Mouse (Mus musculus) granulocyte monocyte progenitor cell, adult 5-6 weeks (primary cell): ENCODE measurements around the gene Hsd17b12. TPM values are rescaled to one million over a fixed set of nuclear protein-coding genes. Genes with fewer than 3 reads are reported as not detected.

Experiments used
- ATAC-seq: replicated peaks from 2 replicates; pipeline ENCODE4 v1.8.0; 2016; ENCODE audit warnings: mild to moderate bottlenecking, moderate TSS enrichment, inconsistent platforms; ENCODE audit not compliant: poor library complexity, severe bottlenecking
- total RNA-seq, 2 experiments: library from RNA; stranded (forward) in 1 of 2; stranded (reverse) in 1 of 2; fragments of 200-712, 200-1000 nt in 1 of 2; fragments of >200 nt in 1 of 2; fragmentation: Nextera tagmentation in 1 of 2; gene quantifications; 2 replicates each; pipeline ENCODE4 v1.2.3; 2014 to 2017

Hsd17b12 gene
- total RNA-seq, 2 experiments from 2014 or later, result 51.7 to 96.1 TPM

DNA sequence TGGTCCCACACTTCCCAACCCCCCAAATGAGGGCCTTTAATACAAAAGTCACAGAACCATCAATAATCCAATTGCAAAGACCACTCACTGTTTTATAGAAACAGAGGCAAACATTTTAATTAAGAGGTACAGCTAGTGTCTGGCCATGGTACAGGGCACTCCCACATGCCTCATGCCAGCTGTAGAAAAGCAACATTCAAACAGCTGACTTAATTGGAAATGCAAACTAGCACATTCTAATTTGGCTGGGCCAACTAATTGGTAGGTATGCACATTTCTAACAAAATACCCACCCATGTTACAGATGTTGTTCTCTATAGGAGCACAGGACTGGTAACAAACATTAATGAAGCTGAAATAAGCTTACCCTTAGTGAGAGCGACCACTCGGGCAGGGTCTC, 54.0 kb downstream of the Hsd17b12 start:
- no peak for ATAC-seq

DNA sequence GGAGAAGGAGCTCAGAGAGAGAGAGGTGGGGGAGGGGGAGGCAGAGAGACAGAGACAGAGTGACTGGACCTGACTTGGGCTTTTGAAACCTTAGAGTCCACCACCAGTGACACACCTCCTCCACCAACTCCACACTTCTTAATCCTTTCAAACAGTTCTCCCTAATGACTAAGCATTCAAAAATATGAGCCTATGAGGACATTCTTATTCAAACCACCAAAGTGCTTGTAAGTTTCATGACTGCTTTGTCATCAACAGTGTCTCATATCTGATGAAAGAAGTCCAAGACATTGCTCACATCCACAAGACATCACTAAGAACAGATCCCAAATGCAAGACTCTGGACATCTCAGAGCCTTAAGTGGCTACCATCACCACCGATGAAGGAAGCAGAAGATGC, 67.9 kb downstream of the Hsd17b12 start:
- no peak for ATAC-seq

DNA sequence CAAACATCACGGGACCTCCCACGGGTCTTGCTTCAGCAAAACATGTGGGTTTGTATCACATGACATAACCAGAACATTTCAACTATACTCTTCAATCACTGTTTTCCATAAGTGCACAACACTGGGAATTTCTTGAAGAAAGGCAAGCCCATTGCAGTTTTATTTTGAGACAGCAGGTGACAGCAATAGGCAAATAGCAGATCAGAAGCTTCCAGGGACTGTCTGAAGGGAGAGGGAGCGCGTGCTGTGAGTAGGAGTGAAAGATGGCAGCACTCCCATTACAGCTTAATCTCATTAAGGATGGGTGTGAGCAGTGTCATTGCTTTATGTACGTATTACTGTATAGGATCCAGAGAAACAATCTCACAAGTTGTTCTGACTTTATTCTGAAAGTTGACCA, 88.3 kb downstream of the Hsd17b12 start:
- no peak for ATAC-seq

DNA sequence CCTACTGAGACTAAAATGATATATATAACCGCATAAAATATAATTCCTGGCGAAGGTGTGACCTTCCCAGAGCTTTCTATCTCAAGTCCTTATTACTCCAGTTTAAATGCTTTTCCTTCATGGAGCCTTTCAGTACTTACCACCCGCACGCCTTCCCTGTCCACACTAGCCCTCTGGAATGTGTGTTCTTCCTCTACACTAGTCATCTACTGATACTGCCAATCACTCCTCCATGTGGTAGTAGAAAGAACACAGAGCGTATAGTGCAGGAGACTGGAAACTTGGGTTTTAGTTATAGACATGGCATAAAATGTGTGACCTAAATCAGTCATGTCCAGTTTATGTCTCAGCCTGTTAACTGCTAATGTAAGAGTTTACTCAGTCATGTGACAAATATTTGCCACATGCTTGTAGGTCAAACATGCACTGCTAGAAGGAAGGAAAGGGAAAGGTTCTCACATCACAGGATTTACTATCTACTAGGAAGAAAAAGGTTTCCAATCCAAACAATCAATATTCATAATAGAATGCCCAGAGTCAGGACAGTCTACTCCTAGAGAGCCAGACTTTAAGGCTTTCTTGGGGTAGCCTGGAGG, 91.1 kb downstream of the Hsd17b12 start:
- no peak for ATAC-seq

DNA sequence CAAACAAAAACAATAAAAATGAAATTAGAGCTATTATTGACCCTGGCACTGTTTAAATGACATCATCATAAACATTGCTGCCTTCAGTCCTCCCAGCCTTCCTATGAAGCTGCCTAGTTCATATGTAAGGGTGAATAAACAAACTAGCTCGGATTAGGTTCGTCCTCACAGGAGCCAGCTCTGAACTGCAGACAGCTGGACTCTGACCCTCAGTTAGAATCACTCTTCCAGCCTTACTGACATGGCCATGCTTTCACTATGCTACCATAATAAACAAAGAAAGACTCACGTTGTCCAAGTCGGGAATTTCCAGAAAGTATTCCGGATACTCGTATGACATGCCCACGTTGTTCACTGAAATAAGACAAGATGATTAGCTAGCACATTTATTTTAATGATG, 91.6 kb downstream of the Hsd17b12 start:
- ATAC-seq, result no peak

DNA sequence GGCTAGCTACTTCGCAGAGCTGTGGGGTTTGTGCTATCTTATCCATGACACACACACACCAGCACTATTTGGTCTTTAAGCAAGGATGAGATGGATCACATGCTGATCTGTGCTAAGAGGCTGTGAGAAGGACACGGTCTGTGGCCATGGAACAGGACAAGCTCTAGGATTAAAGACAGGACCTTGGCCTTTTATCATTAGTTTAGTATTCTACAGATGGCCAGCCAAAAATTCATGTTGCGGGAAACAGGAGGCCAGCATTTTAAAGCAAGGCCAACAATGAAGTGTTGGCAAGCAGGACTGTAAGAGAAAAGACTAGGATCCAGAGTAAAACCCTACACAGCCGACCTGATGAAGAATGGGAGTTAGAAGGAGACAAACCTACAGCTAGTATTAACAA, 95.0 kb downstream of the Hsd17b12 start:
- ATAC-seq, result no peak

DNA sequence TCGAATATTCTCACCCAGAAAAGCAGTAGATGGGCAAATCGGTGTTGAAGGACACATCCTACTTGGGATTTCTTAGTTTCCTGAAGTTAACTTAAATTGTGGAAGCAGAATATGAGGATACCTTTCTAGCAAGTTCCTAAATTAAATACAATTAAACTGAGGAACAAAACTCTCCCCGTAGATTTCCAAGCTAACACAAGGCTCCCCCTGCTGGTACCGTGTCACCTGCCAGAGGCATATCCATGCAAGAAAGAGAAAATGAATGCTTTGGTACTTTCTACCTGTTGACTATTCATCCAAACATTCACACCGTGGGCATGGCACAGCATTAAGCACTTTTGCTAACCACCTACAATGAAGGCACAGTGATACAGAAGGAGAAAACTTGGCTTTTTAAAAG, 98.3 kb downstream of the Hsd17b12 start:
- ATAC-seq, result no peak

DNA sequence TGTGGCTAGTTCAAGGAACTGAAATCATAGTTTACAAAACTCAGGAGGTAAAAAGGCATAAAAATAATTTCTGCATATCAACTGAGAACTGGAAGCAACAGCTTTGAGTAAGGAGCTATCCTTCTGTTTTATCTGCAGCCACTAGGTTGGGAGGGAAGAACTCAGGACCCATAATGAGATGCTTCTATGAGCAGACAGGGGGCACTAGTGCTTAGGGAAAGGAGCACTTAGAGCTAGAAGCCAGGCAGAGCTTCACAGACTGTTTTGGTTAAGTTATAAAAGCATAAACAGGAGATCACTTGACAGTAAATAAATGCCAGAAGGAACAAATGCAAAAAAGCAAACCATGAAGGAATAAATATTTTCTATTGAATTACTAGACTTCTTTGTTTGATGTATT, 103.0 kb downstream of the Hsd17b12 start:
- ATAC-seq, result peak; percentile 73

DNA sequence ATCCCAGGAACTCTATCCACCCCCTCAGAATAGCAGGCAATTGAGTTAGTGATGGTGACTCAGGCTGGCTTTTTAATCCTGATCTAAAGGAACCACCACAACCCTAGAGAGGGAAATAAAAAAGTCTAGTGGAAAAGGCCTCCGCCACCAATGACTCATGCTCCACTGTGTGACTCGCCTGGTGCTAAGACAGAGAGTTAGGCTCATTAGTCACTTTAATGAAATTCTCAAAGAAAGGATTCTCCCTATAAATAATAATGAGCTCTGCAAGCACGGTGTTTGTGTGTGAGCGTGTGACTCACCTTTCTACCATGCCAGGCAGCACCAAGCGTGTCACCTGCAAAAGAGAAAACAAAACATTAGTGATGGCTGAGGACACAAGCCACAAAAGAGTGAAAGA, 105.8 kb downstream of the Hsd17b12 start:
- ATAC-seq, result no peak

DNA sequence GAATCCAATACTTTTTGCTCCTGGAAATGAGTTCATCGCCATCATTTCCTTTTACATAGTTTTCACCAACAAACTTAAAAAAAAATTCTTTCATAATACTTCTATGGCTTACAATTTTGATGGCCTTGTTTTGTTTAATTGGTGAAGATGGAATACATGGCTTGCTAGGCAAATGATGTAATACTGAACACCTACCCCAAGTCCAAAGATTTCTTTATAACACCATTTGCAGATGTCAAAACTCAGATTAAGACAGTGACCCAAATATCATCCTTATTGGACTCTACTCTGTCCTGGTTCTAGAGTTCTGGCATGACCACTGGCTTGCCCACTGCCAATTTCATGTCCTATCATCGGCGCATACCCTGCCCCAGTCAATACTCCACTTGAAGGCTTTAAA, 106.9 kb downstream of the Hsd17b12 start:
- ATAC-seq, result no peak

DNA sequence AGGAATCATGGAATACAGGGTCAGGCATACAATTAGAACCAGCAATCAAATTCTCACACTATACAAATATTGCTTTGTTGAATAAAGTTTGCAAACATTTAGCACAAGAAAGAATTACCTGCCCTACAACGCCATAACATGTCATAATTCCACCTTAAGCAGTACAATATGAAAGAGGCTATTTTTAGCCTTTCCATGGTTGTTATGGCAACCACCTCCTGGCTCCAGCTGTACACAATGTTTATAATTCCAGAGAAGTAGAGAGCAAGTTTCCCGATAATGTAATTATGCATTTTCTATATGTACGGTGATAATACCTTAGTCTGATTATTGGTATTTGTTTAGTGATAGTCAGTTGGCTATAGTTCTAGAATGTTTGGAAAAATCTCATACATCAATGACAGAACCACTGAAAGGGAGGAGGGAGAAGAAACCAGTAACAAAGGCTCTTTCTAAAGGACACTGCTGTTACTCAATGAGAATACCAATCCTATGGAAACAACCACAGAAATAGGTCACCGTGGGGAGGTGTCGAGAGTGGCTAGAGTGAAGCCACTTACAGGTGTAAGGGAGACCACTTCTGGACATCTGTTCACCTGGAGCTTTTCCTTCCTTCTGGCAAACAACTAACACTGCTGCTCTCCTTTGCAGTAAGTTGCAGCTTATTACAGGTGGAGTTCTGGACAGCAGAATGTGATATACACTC, 108.1 kb downstream of the Hsd17b12 start:
- no peak for ATAC-seq

DNA sequence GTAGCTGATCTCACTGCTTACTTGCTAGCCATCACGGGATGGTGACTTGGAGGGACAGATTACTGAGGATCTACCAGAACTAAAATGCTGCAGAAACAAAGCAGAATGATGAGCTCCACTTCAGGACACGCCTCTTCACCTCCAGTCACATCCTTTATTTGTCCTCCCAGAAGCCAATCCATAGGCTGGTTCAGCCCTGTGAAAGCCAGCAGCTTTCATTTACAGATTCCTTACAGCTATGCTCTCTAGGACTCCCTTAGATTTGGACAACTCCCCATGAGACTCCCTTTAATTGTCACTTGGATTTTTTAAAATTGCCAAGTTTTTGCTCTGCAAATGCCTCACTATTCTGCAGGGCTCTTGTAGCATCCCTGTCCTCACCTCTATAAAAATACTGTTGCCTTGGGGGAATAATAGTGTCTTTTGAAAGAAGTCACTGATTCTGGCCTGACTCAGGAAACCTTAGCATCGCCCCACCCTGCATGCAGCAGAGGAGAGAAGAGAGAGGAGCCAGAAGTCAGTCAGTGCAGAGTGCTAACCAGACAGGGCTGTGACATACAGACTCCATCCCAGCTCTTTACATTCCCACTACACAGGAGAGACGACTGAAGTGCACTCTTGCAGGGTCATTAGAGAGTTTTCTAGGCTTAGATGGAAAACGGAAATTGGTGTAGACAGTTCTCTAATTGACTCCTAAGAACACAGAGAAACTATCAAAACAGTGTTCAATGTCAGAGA, 108.9 kb downstream of the Hsd17b12 start:
- no peak for ATAC-seq

DNA sequence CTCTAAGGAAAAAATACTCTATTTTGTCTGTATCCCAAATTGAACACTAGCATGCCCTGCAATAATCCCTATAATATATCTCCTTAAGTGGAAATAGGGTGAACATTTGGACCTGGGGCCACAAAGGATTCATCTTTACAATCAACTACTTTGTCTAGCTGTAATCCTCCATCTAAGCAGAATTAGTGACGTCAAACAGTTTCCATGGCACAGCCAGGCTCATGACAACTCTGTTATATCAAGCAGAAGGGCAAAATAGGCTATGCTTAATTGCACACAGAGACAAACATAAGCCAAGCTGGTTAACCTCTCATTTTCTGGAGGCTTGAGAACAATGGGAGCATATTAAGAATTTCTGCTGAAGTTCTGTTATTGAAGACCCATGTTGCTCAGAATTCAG, 109.5 kb downstream of the Hsd17b12 start:
- no peak for ATAC-seq

DNA sequence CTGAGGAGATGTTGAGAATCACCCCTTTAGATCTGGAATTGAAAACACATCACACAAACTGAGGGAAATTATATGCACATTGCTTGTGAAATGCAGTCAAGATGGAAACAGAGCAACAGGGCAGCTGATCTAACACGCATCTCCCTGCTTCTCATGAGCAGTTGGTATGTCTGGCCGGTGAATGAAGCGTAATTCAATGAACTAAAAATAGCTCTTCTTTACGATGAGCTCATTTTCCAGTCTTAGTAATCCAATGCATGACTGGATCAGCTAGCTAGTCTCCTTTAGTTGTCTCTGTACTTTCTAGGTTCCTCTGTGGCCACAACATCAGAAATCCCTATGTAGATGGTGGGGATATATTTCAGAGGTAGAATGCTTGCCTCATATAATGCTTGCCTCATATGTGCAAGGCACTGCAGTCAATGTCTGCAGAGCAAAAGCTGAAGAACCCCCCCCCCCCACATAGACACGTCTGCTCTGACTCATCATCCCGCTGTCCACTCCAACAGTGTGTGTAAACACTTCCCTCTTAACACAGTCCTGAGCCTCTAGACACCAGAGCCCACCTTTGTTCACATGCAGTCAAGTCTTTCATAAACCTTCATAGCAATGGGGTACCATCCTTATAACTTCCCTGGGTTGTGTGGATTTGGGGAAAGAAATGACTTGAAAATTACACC, 112.2 kb downstream of the Hsd17b12 start:
- ATAC-seq, result no peak

DNA sequence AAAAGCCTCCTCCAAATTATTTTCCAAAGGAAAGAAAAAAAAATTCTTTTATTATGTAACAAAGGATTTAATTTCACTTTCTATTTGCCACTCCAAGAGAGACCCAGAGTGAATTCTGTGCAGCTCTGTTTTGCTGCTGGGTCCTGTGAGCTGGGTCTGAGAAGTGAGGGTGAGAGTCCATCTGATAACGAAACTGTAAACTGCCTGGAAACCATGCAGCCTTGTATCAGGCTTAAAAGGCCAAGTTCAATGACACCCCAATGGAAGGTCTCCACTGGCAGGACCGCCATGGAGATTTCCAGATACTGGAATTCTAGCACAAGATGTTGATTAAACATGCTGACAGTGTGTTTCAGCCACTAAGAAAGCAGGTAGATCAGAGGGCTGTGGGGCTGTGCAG, 113.6 kb downstream of the Hsd17b12 start:
- no peak for ATAC-seq

DNA sequence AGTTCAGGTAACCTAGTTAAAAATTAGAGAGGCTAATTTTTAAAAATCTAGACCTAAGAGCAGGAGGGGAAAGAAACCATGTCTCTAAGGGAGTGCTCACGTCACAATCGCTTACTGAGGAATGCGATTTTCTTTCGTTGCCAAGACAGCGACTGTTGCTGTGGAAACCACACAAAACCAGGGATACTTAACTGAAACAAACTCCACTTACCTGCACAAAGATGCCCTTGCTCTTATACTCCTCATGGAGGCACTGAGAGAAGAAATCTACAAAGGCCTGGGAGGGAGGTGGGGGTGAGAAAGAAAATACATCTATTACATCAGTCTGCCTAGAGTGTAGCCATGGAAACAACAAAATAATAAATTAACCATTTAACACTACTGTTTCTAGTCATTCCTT, 114.1 kb downstream of the Hsd17b12 start:
- no peak for ATAC-seq

DNA sequence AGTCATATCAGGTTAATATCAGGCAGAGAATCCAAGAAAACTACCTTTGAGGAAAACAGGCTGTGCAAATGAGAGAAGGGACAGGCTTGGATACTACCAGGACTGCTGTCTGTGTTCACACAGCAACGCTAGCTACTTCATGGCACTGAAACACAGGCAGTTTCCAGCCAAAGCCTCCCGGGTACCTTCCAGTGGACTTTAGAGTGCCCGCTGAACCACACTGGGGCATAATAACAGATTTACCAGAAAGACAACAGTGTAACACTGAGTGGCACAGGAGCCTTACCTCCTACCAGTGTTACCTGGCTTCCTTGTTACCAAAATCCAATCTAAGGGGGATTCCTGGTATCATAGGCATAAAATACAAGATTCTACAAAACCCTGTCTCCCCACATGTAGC, 115.3 kb downstream of the Hsd17b12 start:
- no peak for ATAC-seq

DNA sequence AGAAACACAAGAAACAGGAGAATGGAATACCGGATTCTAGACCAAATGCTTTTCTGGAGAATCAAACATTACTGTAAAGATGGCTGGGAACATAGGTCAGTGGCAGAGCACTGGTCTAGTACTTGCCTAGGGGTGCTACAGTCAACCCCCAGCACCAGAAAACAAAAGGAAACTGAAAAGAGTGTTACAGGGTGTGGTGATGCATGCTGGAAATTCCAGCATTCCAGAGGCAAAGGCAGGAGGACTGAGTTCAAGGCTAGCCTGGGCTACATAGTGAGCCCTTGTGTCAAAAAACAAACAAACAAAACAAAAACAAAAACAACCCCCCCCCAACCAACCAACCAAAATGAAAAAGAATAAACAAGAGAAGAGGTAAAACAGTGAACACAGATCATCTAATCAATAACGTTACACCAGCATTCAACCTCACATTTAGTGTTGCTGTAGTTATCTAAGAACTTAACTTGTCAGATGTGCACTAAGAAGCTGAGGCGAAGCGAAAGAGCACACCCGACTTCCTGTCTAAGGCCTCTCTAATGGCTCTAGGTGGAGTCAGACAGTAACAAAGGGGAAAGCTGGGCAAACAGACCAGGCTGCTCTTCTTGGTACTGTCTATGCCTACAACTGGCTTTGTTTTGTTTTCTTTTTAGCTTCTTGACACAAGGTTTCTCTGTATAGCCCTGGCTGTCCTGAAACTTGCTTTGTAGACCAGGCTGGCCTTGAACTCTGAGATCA, 117.2 kb downstream of the Hsd17b12 start:
- ATAC-seq, result no peak

DNA sequence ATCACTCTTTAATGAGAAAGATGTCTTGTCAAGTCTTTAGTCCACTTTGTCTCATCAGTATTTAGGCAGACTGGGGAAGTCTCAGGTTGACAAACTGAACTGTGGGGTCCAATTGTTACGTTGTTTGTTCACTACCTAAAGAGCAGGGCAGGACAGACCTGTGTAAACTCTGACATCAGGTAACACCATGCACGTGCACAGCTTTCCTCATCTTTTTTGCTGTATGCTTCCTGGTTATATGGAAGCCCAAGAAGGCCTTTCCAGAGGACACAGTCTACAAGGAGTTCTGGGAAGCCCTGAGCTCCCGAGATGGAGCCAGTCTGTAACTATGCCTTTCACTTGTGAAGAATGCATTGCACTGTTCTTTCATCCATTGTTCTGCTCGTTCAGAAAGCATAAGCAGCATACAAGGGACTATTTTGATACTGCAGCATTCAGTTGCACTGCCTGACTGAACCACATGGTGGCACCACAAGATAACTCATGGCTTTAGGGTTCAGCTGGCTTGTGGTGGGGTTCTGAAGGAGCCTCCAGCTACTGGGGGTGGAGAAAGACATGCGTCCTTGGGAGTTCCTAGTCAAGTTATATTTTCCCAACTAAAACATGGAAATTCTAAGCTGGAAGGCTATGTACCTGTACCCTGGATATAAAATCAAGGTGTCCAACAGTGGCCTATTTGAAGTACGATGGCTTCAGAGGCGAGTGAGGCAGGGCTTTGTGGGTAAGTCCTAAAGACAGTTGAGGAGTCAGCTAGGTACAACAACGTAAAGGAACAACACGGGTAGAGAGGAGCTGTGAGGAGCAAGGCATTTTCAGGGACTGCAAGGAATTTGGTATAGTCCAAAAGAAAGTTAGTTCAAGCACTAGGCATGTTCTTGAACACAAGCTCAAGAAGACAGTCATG, 122.1 kb downstream of the Hsd17b12 start:
- ATAC-seq, result peak; percentile 92

DNA sequence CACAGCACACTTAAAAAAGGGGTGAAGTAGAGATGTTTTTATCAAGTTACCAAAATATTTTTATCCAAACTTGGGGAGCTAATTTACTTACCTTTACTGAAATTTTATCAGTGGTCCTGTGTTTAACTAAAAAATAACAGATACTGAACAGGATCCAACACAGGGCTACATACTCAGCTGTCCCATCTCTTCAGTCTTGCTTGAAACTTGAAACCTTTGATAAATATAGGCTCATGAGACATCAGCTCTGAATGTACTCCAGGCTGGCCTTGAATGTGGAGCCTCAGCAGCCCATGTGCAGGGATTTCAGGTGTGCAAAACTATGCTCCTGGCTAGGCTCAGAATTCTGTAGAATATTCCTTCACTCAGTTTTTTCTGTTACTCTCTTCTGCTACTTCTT, 127.2 kb downstream of the Hsd17b12 start:
- no peak for ATAC-seq
